Mouse (Mus musculus) heart, embryonic 14.5 days (tissue): ENCODE data around the gene Cotl1. TPM values are rescaled to one million over a fixed set of nuclear protein-coding genes. Genes with fewer than 3 reads are reported as not detected.

ENCODE experiments used
- ATAC-seq: fragments of 200-750 bp; cut with Nextera tagmentation; 2 replicates; pipeline ENCODE4 v1.8.0; 2017; ENCODE audit warnings: low read depth, moderate TSS enrichment; ENCODE audit not compliant: insufficient number of reproducible peaks, insufficient read depth, low FRiP score
- H3K27ac ChIP-seq, 2 experiments: fragments of 200-500 bp in 1 of 2; fragments of 300-500 bp in 1 of 2; sonication (generic) in 1 of 2; replicated peaks in 1 of 2; 2 replicates each; pipeline ENCODE4 v1.5.1; 2012 to 2014; ENCODE audit warnings: low read depth in 2 of 2, low read length in 2 of 2, control low read depth in 1 of 2, mild to moderate bottlenecking in 1 of 2, mixed read lengths in 1 of 2; ENCODE audit not compliant: control insufficient read depth in 1 of 2, insufficient read depth in 1 of 2
- H3K27me3 ChIP-seq: fragments of 300-500 bp; sonication (generic); 2 replicates; pipeline ENCODE4 v1.6.1; 2014; ENCODE audit warnings: mild to moderate bottlenecking, low read length, control low read depth; ENCODE audit not compliant: control insufficient read depth, insufficient read depth
- H3K36me3 ChIP-seq: fragments of 300-500 bp; sonication (generic); 2 replicates; pipeline ENCODE4 v1.6.1; 2014; ENCODE audit warnings: mild to moderate bottlenecking, control low read depth, low read length, mixed read lengths; ENCODE audit not compliant: control insufficient read depth, insufficient read depth
- H3K4me1 ChIP-seq, 2 experiments: fragments of 200-500 bp in 1 of 2; fragments of 300-500 bp in 1 of 2; sonication (generic) in 1 of 2; 2 replicates each; pipeline ENCODE4 v1.6.1; 2012 to 2014; ENCODE audit warnings: low read length in 2 of 2, control low read depth in 1 of 2, mixed read lengths in 1 of 2; ENCODE audit not compliant: control insufficient read depth in 2 of 2, insufficient read depth in 2 of 2
- H3K4me2 ChIP-seq: fragments of 300-500 bp; sonication (generic); 2 replicates; pipeline ENCODE4 v1.6.1; 2014; ENCODE audit warnings: mild to moderate bottlenecking, low read length
- H3K4me3 ChIP-seq, 2 experiments: fragments of 200-500 bp in 1 of 2; fragments of 300-500 bp in 1 of 2; sonication (generic) in 1 of 2; 2 replicates each; pipeline ENCODE4 v1.5.1; 2012 to 2014; ENCODE audit warnings: low read length in 2 of 2, mild to moderate bottlenecking in 2 of 2, control low read depth in 1 of 2, low read depth in 1 of 2, moderate library complexity in 1 of 2; ENCODE audit not compliant: control insufficient read depth in 1 of 2, insufficient read depth in 1 of 2
- H3K9ac ChIP-seq: fragments of 300-500 bp; sonication (generic); 2 replicates; pipeline ENCODE4 v1.6.1; 2014; ENCODE audit warnings: mild to moderate bottlenecking, low read length
- H3K9me3 ChIP-seq: fragments of 300-500 bp; sonication (generic); 2 replicates; pipeline ENCODE4 v1.6.1; 2016; ENCODE audit warnings: low read length, control low read depth; ENCODE audit not compliant: control insufficient read depth
- WGBS: fragments of 180-500 bp; shearing (Covaris S2); extraction: QIAGEN DNeasy Blood & Tissue Kit; methylation state at CpG from one replicate; pipeline ENCODE4 v1.1.7; 2014; 5-methylcytosine and 5-hydroxymethylcytosine counted together
- polyA plus RNA-seq: library from polyadenylated mRNA; unstranded; fragments of >200 nt; fragmentation: Nextera tagmentation; extraction: Ambion mirVana; gene quantifications from 2 replicates; pipeline ENCODE4 v1.2.1, GENCODE M21; 2014

Cotl1 gene
- polyA plus RNA-seq, 1 experiment from 2014 or later, result 75.9 TPM

DNA sequence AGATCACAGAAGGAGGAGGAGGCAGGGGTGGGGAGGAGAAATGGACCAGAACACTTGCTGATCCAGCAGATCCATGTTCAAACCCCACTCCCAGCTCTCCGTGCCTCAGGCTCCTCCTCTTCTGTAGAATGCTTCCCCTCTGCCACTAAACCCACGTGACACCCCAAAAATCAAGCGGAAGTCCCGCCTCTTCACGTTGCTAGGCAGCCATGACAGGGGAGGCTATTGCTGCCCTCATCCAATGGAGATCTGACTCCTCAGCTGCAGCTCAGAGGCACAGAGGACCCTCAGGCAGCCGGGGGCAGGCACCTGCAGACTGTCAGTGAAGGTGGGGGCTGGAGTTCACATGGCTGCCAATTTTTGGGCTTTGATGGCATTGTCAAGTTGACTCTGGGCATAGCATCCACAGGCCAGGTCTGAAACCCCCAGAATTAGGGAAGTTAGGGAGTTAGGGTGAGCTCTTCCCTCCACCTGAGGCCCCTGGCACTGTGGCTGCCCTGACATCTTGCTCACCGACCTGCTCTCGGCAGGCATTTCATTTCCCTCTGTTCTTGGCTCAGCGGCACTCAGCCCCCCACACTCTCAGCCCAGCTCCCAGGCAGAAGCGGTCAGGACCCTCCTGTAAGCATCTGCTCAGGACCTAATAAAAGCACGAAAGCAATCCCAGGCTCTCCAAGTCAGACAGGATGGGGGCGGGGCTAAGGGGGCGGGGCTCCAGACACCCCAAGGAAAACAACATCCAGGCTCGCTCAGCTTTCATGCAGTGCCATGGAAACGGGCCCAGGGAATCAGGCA lies 42.0 kb downstream of the Cotl1 start:
- Histone ChIP-seq H3K4me2 (peak overlapping the region; percentile 44), H3K27me3 (no peaks in the 10 kb centered on the region), H3K4me1 (peaks cover 5 to 9% of the 10 kb centered on the region in 2 experiments; a peak in 3 of 4 replicates), H3K9ac (peak overlapping the region; percentile 11; the same call in 1 of the 2 replicates), H3K36me3 (no peaks in the 10 kb centered on the region), H3K4me3 (no peak overlapping the region), H3K9me3 (no peaks in the 10 kb centered on the region), H3K27ac (no peak overlapping the region)
- ATAC-seq, result no peak; the same call in 1 of the 2 replicates
- 12% methylated on average over 15 of the region's 15 CpGs for WGBS

DNA sequence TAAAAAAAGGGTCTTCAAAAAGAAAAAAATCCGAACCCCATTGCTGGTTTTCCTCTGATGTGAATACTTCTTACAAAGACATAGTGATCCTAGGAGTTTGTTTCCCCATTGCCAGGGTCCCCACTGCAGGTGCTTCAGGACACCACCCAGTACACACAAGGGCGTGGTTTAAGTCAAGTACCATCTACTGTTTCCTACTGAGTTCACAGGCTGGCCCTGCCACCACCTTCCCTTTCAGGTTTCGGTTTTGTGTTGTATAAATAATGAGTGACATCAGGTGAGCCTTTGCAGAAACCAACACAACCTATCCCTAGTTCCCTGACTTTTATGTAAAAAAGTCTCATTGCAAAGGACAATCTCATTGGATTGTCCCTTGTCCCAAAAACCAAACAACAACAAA lies 44.7 kb downstream of the Cotl1 start:
- Histone ChIP-seq H3K9me3 (no peaks in the 10 kb centered on the region), H3K9ac (no peak overlapping the region), H3K4me2 (no peak overlapping the region), H3K4me3 (no peak overlapping the region), H3K36me3 (no peaks in the 10 kb centered on the region), H3K27ac (no peak overlapping the region), H3K27me3 (no peaks in the 10 kb centered on the region), H3K4me1 (peaks cover 14 to 21% of the 10 kb centered on the region in 2 experiments)
- WGBS, result 81% methylated on average over 3 of the region's 3 CpGs
- no peak for ATAC-seq

DNA sequence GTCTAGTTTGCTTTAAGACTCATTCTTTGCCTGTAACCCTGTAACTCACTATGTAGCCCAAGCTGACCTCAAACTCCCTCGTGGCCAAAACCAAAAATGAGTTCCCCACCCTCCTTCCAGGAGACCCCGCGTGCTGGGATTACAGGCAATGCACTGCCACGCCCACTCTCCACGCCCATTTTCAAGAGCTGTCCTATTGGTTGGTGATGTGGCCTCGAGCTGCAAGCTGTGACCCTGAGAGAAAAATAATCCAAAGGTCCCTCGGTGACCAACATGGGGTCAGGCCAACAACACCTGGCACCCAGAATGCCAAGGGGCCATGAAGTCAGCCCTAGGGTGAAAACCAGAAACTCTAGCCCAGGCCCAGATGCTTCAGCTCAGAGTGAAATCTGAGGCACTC lies 45.7 kb downstream of the Cotl1 start:
- Histone ChIP-seq H3K4me2 (no peak overlapping the region), H3K27ac (no peak overlapping the region), H3K4me1 (peaks cover 14 to 21% of the 10 kb centered on the region in 2 experiments), H3K9ac (no peak overlapping the region), H3K9me3 (no peaks in the 10 kb centered on the region), H3K4me3 (no peak overlapping the region), H3K36me3 (no peaks in the 10 kb centered on the region), H3K27me3 (no peaks in the 10 kb centered on the region)
- WGBS, result 48% methylated on average over 7 of the region's 7 CpGs
- ATAC-seq, result no peak

DNA sequence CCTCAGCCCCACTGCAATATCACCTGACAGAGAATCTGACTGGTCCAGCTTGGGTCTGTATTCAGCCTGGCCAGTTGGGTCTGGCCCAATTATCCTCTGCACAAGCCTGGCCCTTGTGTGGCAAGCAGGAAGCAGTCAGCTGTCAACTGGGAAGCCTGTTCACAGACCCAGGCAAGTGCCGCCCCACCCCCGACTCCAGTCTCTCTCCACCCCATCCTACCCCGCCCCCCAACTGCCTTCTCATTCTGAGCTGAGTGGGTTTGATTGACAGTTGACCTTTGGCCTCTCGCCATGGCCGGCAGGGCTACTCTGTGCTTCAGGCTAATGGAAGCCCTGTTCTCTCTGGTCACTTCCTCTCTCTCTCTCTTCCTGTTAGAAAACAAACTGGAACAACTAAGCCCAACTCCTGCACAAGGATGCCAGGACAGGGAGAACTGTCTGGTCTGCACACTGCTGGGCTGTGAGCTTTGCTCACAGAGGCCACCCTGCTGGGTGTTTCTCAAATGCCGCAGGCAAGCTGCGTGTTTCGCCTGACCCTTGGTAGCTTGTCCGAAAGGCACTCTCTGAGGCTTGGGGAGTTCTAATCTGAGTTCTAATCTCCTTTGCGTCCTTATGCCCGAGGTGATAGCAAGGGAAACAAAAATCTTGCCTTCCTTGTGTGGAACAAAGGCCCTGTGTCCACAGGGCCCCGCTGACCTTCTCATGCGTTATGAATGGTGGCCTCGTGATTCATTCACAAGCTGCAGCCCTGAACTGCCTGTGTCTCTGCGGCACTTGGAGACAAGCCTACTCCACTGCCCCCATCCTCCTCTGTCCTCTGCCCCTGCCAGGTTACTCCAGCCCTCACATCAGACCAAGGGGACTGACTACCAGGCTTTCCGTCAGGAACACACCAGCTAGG lies 48.3 kb downstream of the Cotl1 start:
- no peak for ATAC-seq
- peak overlapping the region; percentile 17 to 21; a peak in 3 of 4 replicates for H3K27ac ChIP-seq
- no peak overlapping the region for H3K4me3 ChIP-seq
- no peaks in the 10 kb centered on the region for H3K9me3 ChIP-seq
- H3K4me2 ChIP-seq, result no peak overlapping the region
- no peaks in the 10 kb centered on the region for H3K36me3 ChIP-seq
- no peak overlapping the region for H3K9ac ChIP-seq
- 42% methylated on average over 16 of the region's 16 CpGs for WGBS
- peaks cover 9 to 13% of the 10 kb centered on the region in 2 experiments for H3K4me1 ChIP-seq
- H3K27me3 ChIP-seq, result no peaks in the 10 kb centered on the region

DNA sequence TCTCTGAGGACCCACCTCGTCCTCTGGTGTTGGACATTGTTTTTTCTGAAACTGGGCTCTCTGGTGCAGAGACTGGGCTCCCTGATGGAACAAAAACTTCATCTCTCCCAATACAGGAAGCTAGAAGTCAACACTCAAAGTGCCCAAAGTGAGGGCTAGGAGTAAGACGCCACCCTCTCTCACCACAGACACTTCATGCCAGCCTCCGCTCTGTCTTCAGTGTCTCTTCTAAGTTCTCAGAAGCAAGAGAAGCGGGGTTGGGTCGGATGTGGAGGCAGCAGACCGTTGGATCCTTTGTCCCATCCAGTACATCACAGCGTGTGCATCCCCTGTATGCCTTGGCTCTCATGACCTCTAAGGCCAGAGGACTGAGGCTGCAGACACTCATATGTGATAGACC lies 50.8 kb downstream of the Cotl1 start:
- no peaks in the 10 kb centered on the region for H3K36me3 ChIP-seq
- no peak overlapping the region for H3K27ac ChIP-seq
- WGBS, result 87% methylated on average over 7 of the region's 7 CpGs
- no peak overlapping the region for H3K4me3 ChIP-seq
- H3K4me2 ChIP-seq, result no peak overlapping the region
- H3K9me3 ChIP-seq, result no peaks in the 10 kb centered on the region
- no peaks in the 10 kb centered on the region for H3K27me3 ChIP-seq
- ATAC-seq, result no peak
- H3K9ac ChIP-seq, result no peak overlapping the region
- peaks cover 9 to 13% of the 10 kb centered on the region in 2 experiments for H3K4me1 ChIP-seq

DNA sequence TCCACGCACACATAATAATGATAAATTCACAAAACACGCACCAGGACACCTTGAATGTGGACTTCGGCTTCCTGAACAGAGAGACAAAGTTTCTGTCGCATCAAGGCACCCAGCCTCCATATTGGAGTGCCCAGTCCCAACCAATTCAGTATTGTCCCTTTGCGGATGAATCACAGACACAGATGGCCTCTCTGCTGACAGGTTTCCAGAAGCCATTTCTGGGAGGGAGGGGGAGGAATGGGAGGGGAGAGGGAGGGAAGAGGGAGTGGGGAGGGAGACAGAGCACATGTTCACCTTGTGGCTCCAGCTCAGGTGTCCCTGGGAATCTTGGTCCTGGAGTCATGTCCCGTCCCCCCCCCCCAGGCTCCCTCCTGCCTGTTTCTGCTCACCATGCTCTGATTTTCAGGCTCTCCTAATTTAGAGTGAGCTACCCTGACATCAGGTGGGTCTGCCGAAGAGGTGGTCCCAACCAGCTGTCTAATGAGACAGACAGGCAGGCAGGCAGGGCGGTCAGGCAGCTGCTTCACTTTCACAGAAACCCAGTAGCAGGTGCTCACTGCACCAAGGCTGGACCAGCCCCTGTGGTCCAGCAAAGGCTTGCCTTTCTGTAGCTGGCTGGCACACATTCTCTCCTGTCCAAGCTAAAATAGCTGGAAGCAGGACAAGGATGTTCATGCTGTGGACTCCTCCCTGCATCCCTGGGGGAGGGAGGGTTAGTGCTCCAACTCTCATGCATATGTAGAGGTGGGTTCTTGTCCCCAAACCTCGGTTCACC lies 51.5 kb downstream of the Cotl1 start:
- H3K4me1 ChIP-seq, result peaks cover 11 to 17% of the 10 kb centered on the region in 2 experiments
- ATAC-seq, result no peak
- WGBS, result 78% methylated on average over 9 of the region's 9 CpGs
- no peak overlapping the region for H3K27ac ChIP-seq
- H3K27me3 ChIP-seq, result no peaks in the 10 kb centered on the region
- H3K4me3 ChIP-seq, result no peak overlapping the region
- H3K9ac ChIP-seq, result no peak overlapping the region
- H3K36me3 ChIP-seq, result no peaks in the 10 kb centered on the region
- H3K4me2 ChIP-seq, result no peak overlapping the region
- no peaks in the 10 kb centered on the region for H3K9me3 ChIP-seq

DNA sequence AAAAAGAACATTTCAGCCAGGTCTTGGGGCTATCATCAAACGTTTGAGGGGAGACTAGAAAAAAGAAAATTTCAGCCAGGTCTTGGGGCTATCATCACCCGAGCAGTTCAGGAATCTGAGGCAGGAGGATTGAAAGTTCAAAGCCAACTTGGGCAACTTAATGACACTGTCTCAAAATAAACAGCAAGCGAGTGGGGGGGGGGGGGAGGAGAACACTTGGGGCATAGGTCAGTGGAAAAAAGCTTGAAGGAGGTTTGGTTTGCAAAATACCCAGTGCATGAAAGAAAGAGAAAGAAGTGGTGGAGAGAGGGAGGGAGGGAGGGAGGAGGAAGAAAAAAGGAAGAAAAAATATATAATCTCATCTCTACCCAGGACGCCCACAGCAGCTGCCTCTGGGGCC lies 53.0 kb downstream of the Cotl1 start:
- no peaks in the 10 kb centered on the region for H3K27me3 ChIP-seq
- no peak overlapping the region for H3K9ac ChIP-seq
- no peak overlapping the region for H3K4me2 ChIP-seq
- no peak overlapping the region for H3K4me3 ChIP-seq
- no peaks in the 10 kb centered on the region for H3K9me3 ChIP-seq
- no peak for ATAC-seq
- no peak overlapping the region for H3K27ac ChIP-seq
- H3K4me1 ChIP-seq, result peaks cover 13 to 15% of the 10 kb centered on the region in 2 experiments
- 40% methylated on average over 4 of the region's 4 CpGs for WGBS
- no peaks in the 10 kb centered on the region for H3K36me3 ChIP-seq
